Mouse (Mus musculus) hindbrain, embryonic 14.5 days (tissue): Measurements from ENCODE around the gene Ifna14. TPM values are rescaled to one million over a fixed set of nuclear protein-coding genes. Genes with fewer than 3 reads are reported as not detected.

Experiments used
- ATAC-seq: fragments of 200-750 bp; cut with Nextera tagmentation; 2 replicates; pipeline ENCODE4 v1.8.0; 2017; ENCODE audit warnings: moderate number of reproducible peaks, mild to moderate bottlenecking, moderate TSS enrichment, moderate library complexity; ENCODE audit not compliant: low FRiP score
- DNase-seq: peaks from one replicate; pipeline ENCODE4 v3.0.0-alpha.2; 2015; ENCODE audit warnings: low spot score
- H3K27ac ChIP-seq: fragments of 300-500 bp; sonication (generic); 2 replicates; pipeline ENCODE4 v1.5.1; 2014; ENCODE audit warnings: mild to moderate bottlenecking, moderate library complexity
- H3K27me3 ChIP-seq: fragments of 300-500 bp; sonication (generic); 2 replicates; pipeline ENCODE4 v1.6.1; 2014; ENCODE audit warnings: mild to moderate bottlenecking, low read length, mixed read lengths; ENCODE audit not compliant: control insufficient read depth, insufficient read depth
- H3K36me3 ChIP-seq: fragments of 300-500 bp; sonication (generic); replicated peaks from 2 replicates; pipeline ENCODE4 v1.6.1; 2014; ENCODE audit not compliant: control insufficient read depth, insufficient read depth
- H3K4me1 ChIP-seq: fragments of 300-500 bp; sonication (generic); replicated peaks from 2 replicates; pipeline ENCODE4 v1.6.1; 2014; ENCODE audit warnings: antibody characterized with exemption, low read length, mixed read lengths; ENCODE audit not compliant: control insufficient read depth, insufficient read depth
- H3K4me2 ChIP-seq: fragments of 300-500 bp; sonication (generic); replicated peaks from 2 replicates; pipeline ENCODE4 v1.6.1; 2014; ENCODE audit warnings: mild to moderate bottlenecking, moderate library complexity
- H3K4me3 ChIP-seq: fragments of 300-500 bp; sonication (generic); replicated peaks from 2 replicates; pipeline ENCODE4 v1.5.1; 2014; ENCODE audit warnings: mild to moderate bottlenecking, low read length
- H3K9ac ChIP-seq: fragments of 300-500 bp; sonication (generic); 2 replicates; pipeline ENCODE4 v1.6.1; 2014
- H3K9me3 ChIP-seq: fragments of 300-500 bp; sonication (generic); 2 replicates; pipeline ENCODE4 v1.6.1; 2016; ENCODE audit warnings: low read length; ENCODE audit not compliant: control insufficient read depth
- WGBS: fragments of 180-500 bp; shearing (Covaris S2); extraction: QIAGEN DNeasy Blood & Tissue Kit; methylation state at CpG from one replicate; pipeline ENCODE4 v1.1.7; 2014; 5-methylcytosine and 5-hydroxymethylcytosine counted together
- polyA plus RNA-seq: library from polyadenylated mRNA; unstranded; fragments of >200 nt; fragmentation: Nextera tagmentation; extraction: Ambion mirVana; gene quantifications from 2 replicates; pipeline ENCODE4 v1.2.1, GENCODE M21; 2014

Ifna14 gene
- polyA plus RNA-seq, 1 experiment from 2014 or later: not detected

DNA sequence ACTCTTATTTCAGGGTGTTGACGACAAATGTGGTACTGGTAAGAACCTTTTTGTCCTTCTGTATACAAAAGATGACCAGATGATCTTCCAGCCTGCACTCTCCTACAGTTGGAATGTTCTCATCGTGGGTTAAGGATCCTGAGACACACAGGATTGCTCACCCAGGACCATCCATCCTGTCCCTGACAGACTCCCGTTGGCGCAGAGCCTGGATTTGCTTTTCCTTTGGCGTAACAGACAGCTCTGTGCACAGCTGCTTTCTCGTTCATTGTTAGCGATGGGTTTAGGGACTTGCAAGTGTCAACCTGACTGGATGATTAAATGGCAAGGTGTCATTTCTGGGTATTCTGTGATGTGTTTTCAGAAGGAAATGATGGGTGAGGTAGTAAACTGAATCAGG lies 35.0 kb downstream of the Ifna14 start:
- 62% methylated on average over 7 of the region's 7 CpGs for WGBS
- Histone ChIP-seq H3K27me3 (no peaks in the 10 kb centered on the region), H3K36me3 (no peaks in the 10 kb centered on the region), H3K4me2 (no peak overlapping the region), H3K4me3 (no peak overlapping the region), H3K9ac (no peak overlapping the region), H3K27ac (no peak overlapping the region), H3K9me3 (no peaks in the 10 kb centered on the region), H3K4me1 (no peaks in the 10 kb centered on the region)
- no peak for DNase-seq
- ATAC-seq: no peak

DNA sequence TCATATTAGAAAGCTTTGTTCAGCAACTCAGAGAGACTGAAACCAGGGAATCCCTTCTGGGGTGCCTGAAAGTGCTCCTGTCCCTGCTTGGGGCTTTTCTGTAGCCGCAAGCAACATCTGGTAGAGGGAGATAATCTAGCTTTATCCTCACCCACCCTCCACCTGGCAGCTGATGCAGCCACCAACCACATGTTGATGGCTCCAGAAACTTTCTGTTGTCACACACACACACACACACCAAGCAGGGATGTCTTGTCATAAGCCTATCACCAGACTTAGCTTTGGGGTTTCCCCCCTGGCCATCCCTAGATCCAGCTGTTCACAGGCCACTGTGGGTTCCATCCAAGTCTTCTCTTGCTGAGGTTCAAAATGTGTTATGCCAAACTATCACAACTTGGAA lies 35.9 kb downstream of the Ifna14 start:
- no peak overlapping the region for H3K27ac ChIP-seq
- DNase-seq: no peak

DNA sequence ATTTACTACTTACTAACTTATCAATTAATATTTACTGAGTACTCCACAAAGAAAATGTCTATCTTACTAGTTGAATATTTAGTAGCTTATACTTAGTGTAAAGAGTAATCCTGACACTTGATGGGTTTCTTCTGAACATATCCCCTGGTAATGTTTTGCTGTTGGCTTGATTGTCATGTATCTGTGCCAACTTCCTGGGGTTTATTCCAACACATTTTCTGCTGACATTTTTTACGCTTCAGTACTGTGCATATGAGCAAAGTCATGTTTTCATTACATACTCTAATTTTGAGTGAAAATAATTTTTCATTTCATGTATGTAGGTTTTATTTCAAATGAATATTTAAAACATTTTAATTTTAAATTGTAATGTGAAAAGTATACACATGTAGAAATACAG lies 36.7 kb downstream of the Ifna14 start:
- 78% methylated on average over 1 of the region's 1 CpGs for WGBS
- ATAC-seq: no peak
- no peak for DNase-seq

More for the DNA sequence above, 35.9 kb downstream of the Ifna14 start:
- no peaks in the 10 kb centered on the region for H3K4me1 ChIP-seq
- H3K9me3 ChIP-seq: no peaks in the 10 kb centered on the region
- WGBS: 68% methylated on average over 1 of the region's 1 CpGs
- no peak for ATAC-seq
- no peak overlapping the region for H3K9ac ChIP-seq
- H3K4me2 ChIP-seq: no peak overlapping the region
- H3K36me3 ChIP-seq: no peaks in the 10 kb centered on the region
- H3K4me3 ChIP-seq: no peak overlapping the region
- no peaks in the 10 kb centered on the region for H3K27me3 ChIP-seq

DNA sequence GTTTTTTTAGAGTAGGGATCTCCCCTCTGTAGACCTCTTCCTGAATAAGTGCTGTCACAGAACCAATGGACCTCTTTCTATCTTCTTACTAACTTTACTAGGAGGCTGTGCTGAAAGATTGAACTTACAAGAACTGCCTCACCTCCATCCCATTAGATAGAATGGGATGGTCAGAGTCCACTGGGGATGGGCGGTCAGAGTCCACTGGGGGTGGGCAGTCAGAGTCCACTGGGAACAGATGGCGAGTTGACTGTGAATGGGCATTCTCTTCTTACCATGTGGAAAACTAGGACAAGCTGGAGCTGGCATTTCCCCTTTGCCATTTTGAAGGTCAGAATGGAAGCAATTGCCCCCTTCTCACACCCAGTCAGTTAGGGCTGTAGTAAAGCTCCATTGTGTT lies 38.1 kb downstream of the Ifna14 start:
- Histone ChIP-seq H3K36me3 (no peaks in the 10 kb centered on the region), H3K4me3 (no peak overlapping the region), H3K4me2 (no peak overlapping the region), H3K9ac (no peak overlapping the region), H3K27me3 (no peaks in the 10 kb centered on the region), H3K4me1 (no peaks in the 10 kb centered on the region), H3K9me3 (no peaks in the 10 kb centered on the region), H3K27ac (no peak overlapping the region)
- ATAC-seq: no peak
- no peak for DNase-seq
- 87% methylated on average over 2 of the region's 2 CpGs for WGBS

More for the DNA sequence above, 36.7 kb downstream of the Ifna14 start:
- H3K9me3 ChIP-seq: no peaks in the 10 kb centered on the region
- no peaks in the 10 kb centered on the region for H3K36me3 ChIP-seq
- H3K4me3 ChIP-seq: no peak overlapping the region
- no peaks in the 10 kb centered on the region for H3K27me3 ChIP-seq
- no peak overlapping the region for H3K27ac ChIP-seq
- no peak overlapping the region for H3K4me2 ChIP-seq
- no peak overlapping the region for H3K9ac ChIP-seq
- H3K4me1 ChIP-seq: no peaks in the 10 kb centered on the region

DNA sequence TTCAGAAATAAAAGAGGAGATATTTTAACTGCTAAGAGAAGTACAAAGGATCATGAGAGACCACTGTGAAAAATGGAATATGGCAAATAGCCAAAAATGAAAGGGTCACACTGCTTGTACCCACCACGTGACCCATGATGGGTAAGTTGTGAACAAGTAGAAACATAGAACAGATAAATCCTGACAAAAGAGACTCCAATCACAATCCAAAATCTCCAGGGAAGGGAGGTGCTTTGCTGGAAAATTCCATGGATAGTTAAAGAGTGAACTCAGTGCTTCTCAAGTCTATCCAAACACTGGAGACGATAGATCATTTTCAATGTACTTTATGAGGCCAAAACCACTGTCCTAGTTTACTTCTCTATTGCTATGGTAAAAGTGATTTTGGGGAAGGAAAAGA lies 40.7 kb downstream of the Ifna14 start:
- no peak for ATAC-seq
- Histone ChIP-seq H3K27me3 (no peaks in the 10 kb centered on the region), H3K4me3 (no peak overlapping the region), H3K36me3 (no peaks in the 10 kb centered on the region), H3K9ac (no peak overlapping the region), H3K4me1 (no peaks in the 10 kb centered on the region), H3K27ac (no peak overlapping the region), H3K9me3 (no peaks in the 10 kb centered on the region), H3K4me2 (no peak overlapping the region)
- no peak for DNase-seq
- 82% methylated on average over 2 of the region's 2 CpGs for WGBS

DNA sequence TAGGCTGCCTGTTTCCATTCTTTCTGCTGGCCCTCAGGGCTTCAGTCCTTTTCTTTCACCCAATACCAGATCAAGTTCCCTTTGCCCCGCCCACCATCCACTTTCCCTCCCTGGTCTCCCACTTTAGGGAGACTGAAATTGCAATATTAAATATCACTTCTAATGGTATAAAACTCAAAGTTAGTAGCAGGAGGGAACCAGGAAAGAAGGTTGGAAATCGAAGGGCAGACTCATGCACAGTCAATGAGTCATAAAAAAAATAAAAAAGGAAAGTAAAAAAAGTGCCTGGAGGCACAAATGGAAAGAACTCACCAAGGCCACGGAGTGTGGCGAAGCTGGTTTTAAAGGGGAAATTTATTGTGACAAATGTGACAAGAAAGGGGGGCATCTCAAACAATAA lies 41.3 kb downstream of the Ifna14 start:
- no peak for ATAC-seq
- no peaks in the 10 kb centered on the region for H3K36me3 ChIP-seq
- no peaks in the 10 kb centered on the region for H3K27me3 ChIP-seq
- no peak overlapping the region for H3K4me3 ChIP-seq
- no peaks in the 10 kb centered on the region for H3K4me1 ChIP-seq
- WGBS: 74% methylated on average over 4 of the region's 4 CpGs
- H3K27ac ChIP-seq: no peak overlapping the region
- H3K9ac ChIP-seq: no peak overlapping the region
- H3K4me2 ChIP-seq: no peak overlapping the region
- no peaks in the 10 kb centered on the region for H3K9me3 ChIP-seq
- DNase-seq: no peak

DNA sequence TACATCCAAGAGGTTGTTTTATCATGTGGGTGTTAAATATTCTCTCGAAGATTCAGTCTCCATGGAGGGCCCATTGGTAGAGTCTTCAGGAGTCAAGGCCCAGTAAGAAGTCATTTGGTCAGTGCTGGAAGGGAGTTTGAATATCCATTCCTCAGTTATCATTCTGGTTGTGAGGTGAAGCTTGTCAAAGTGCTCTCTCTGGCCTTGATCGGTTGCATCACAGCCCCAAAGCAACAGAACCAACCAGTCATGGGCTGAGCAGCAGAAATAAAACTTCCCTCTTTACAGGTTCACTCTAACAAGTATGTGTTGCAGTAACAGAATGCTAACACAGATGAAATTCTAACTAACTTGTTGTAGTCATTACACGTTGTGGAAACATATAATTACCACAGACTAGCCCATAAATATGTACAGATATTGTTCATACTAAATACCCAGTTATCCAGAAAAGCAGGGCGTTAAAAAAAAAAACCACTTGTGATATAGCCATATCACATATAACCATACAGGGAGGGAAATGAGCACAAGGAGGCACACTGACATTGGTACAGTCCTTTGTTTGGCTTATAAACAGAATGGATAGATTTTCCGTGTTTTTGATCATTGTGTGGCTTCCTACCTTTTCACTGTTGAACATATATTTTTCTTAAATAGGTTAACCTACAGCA lies 45.1 kb downstream of the Ifna14 start:
- H3K9ac ChIP-seq: no peak overlapping the region
- no peaks in the 10 kb centered on the region for H3K4me1 ChIP-seq
- ATAC-seq (no peak), DNase-seq (no peak)
- H3K27me3 ChIP-seq: no peaks in the 10 kb centered on the region
- H3K36me3 ChIP-seq: no peaks in the 10 kb centered on the region
- WGBS: 83% methylated on average over 5 of the region's 5 CpGs
- no peaks in the 10 kb centered on the region for H3K9me3 ChIP-seq
- H3K4me2 ChIP-seq: no peak overlapping the region
- H3K4me3 ChIP-seq: no peak overlapping the region
- no peak overlapping the region for H3K27ac ChIP-seq

DNA sequence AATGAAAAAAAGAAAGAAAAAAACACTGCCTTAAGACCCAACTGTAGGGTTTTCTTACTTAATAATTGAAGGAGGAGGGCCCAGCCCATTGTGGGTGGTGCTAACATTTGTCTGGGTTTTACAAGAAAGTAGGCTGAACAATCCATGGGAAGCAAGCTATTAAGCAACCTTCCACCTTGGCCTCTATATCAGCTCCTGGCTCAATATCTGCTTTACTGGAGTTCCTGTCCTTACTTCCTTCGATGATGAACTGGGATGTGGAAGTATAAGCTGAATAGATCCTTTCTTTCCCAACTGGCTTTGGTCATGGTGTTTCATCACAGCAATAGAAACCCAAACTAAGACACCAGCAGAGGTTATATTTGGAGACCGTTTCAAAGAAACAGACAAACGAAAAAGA lies 46.2 kb downstream of the Ifna14 start:
- DNase-seq (no peak), ATAC-seq (no peak)
- H3K9ac ChIP-seq: no peak overlapping the region
- 86% methylated on average over 3 of the region's 3 CpGs for WGBS
- no peaks in the 10 kb centered on the region for H3K36me3 ChIP-seq
- no peak overlapping the region for H3K4me3 ChIP-seq
- H3K4me1 ChIP-seq: no peaks in the 10 kb centered on the region
- no peaks in the 10 kb centered on the region for H3K9me3 ChIP-seq
- no peaks in the 10 kb centered on the region for H3K27me3 ChIP-seq
- H3K27ac ChIP-seq: no peak overlapping the region
- H3K4me2 ChIP-seq: no peak overlapping the region

DNA sequence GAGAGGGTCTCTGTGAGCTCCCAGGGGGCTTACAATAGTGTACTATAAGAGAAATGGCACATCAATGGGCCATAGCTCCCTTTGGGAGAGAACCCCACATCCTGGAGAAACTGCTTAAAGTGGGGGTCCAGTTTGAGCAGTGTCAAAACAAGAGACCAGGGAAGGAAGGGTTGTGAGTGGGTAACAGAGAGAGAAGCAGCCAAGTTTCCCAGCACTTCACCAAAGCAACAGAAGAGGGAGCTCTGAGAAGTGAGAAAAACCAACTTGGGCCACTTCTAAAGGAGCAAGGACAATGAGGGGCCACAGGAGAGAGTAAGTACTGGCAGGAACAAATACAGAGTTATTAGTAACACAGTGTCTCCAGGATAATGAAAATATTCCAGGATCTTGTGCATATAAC lies 48.4 kb downstream of the Ifna14 start:
- no peak overlapping the region for H3K4me2 ChIP-seq
- H3K4me3 ChIP-seq: no peak overlapping the region
- no peak for ATAC-seq
- H3K9me3 ChIP-seq: no peaks in the 10 kb centered on the region
- no peak overlapping the region for H3K27ac ChIP-seq
- no peaks in the 10 kb centered on the region for H3K27me3 ChIP-seq
- no peak for DNase-seq
- no peaks in the 10 kb centered on the region for H3K4me1 ChIP-seq
- no peak overlapping the region for H3K9ac ChIP-seq
- no peaks in the 10 kb centered on the region for H3K36me3 ChIP-seq

DNA sequence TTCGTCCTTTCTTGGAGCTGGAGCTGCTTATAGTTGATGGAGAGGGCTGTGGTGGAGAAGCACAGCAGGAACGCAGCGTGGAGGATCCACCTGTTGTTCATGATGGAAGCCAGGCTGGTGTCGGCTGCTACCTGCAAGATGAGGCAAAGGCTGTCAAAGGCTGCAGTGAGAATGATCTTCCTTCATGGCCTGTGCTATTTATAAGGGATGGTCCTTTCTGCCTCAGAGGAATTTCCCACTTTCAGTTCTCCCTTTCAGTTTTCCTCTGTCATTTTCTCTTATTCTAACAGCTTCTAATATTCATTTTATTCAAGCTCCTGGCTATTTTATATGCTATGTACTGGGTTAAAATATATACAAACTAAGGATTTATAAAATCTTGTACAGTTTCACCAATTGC lies 48.9 kb downstream of the Ifna14 start, which contains the start of gene Ifnb1:
Ifnb1 (minus strand) TSS at position 101 of the 400 bp plus-strand sequence.
- Histone ChIP-seq H3K4me1 (no peaks in the 10 kb centered on the region), H3K36me3 (no peaks in the 10 kb centered on the region), H3K27ac (no peak within 1 kb of the TSS), H3K4me3 (no peak within 1 kb of the TSS), H3K27me3 (no peaks in the 10 kb centered on the region), H3K9ac (no peak within 1 kb of the TSS), H3K9me3 (no peaks in the 10 kb centered on the region), H3K4me2 (no peak within 1 kb of the TSS)
- DNase-seq (no peak), ATAC-seq (no peak)
- 88% methylated on average over 4 of the region's 4 CpGs for WGBS
